Mouse (Mus musculus) testis, adult 2 months (tissue): Measurements from ENCODE around the gene Olfr287. TPM values are rescaled to one million over a fixed set of nuclear protein-coding genes. Genes with fewer than 3 reads are reported as not detected.

Source experiments
- H3K27ac ChIP-seq: fragments of 200-500 bp; 2 replicates; pipeline ENCODE4 v1.5.1; 2012; ENCODE audit warnings: low read depth, low read length; ENCODE audit not compliant: control insufficient read depth, insufficient read depth
- H3K27me3 ChIP-seq: fragments of 200-500 bp; 2 replicates; pipeline ENCODE4 v1.6.1; 2012; ENCODE audit warnings: mild to moderate bottlenecking, low read length, moderate library complexity; ENCODE audit not compliant: control insufficient read depth, insufficient read depth
- H3K36me3 ChIP-seq: fragments of 200-500 bp; 2 replicates; pipeline ENCODE4 v1.6.1; 2012; ENCODE audit warnings: mild to moderate bottlenecking, low read length; ENCODE audit not compliant: control insufficient read depth, insufficient read depth
- H3K4me1 ChIP-seq: fragments of 200-500 bp; 2 replicates; pipeline ENCODE4 v1.6.1; 2012; ENCODE audit warnings: low read length; ENCODE audit not compliant: control insufficient read depth, insufficient read depth
- H3K4me3 ChIP-seq: fragments of 200-500 bp; 2 replicates; pipeline ENCODE4 v1.5.1; 2012; ENCODE audit warnings: low read depth, mild to moderate bottlenecking, low read length, moderate library complexity, mixed read lengths; ENCODE audit not compliant: control insufficient read depth
- CTCF ChIP-seq: fragments of 200-500 bp; IDR thresholded peaks from 2 replicates; pipeline ENCODE4 v1.5.1; 2012; ENCODE audit warnings: low read depth, mild to moderate bottlenecking, inconsistent platforms, low read length, moderate library complexity; ENCODE audit not compliant: control insufficient read depth, insufficient read depth, insufficient replicate concordance
- POLR2A ChIP-seq: fragments of 200-500 bp; IDR thresholded peaks from 2 replicates; pipeline ENCODE4 v1.6.1; 2012; ENCODE audit warnings: low read depth, mild to moderate bottlenecking, inconsistent platforms, low read length, moderate library complexity; ENCODE audit not compliant: control insufficient read depth
- polyA plus RNA-seq: library from polyadenylated mRNA; depleted of rRNA; stranded (reverse); fragments of >200 nt; gene quantifications from 2 replicates; pipeline ENCODE4 v1.2.3, GENCODE M21; 2012

Olfr287 gene
- polyA plus RNA-seq, 1 experiment, result not detected

GRCm38 (mm10) chr15:98181856-98182570, 38.8 kb downstream of the Olfr287 start:
- no peaks in the 10 kb centered on the region; the same call in 1 of the 2 replicates for H3K27me3 ChIP-seq
- no peak for TF ChIP-seq CTCF
- H3K4me1 ChIP-seq, result peaks cover 15% of the 10 kb centered on the region
- no peak overlapping the region for H3K27ac ChIP-seq
- no peaks in the 10 kb centered on the region for H3K36me3 ChIP-seq
- no peak overlapping the region for H3K4me3 ChIP-seq

GRCm38 (mm10) chr15:98181132-98181711, 39.6 kb downstream of the Olfr287 start:
- no peaks in the 10 kb centered on the region; the same call in 1 of the 2 replicates for H3K27me3 ChIP-seq
- H3K36me3 ChIP-seq, result no peaks in the 10 kb centered on the region
- H3K27ac ChIP-seq, result peak overlapping the region; percentile 59
- peaks cover 15% of the 10 kb centered on the region for H3K4me1 ChIP-seq
- no peak; the same call in 1 of the 2 replicates for TF ChIP-seq POLR2A
- TF ChIP-seq CTCF, result peak; percentile 50; the same call in 1 of the 2 replicates
- H3K4me3 ChIP-seq, result peak overlapping the region; percentile 81

DNA sequence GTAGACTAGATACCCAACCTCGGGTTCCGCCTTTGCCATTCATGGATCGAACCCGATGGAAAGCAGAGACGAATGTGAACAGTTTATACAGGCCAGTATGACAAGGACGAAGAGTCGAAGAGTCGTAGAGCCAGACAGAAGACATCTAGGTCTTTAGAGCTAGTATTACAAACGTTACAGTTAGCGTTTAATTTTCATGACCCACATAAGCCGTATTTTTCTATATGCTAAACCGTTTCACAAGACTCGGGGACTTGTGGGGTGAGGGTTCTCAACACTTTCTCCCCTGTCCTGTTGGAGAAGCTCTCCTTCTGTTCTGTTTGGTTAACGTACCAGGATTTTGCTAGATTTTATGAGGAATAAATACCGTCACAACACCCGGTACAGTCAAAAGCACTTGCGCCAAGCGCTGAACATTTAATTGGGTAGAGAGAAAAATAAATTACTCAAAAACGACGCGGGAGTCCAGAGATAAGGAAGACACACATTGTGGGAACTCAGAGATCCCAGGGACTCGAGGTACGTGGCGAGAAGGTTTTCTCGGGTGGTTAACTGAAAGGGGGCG, 40.2 kb downstream of the Olfr287 start:
- Histone ChIP-seq H3K4me1 (peaks cover 15% of the 10 kb centered on the region), H3K36me3 (no peaks in the 10 kb centered on the region), H3K27ac (peak overlapping the region; percentile 59), H3K27me3 (no peaks in the 10 kb centered on the region; the same call in 1 of the 2 replicates), H3K4me3 (peak overlapping the region; percentile 81)
- TF ChIP-seq CTCF (no peak), POLR2A (no peak)

GRCm38 (mm10) chr15:98177320-98177719, 43.5 kb downstream of the Olfr287 start:
- H3K4me3 ChIP-seq, result no peak overlapping the region
- TF ChIP-seq CTCF (no peak), POLR2A (no peak)
- H3K27me3 ChIP-seq, result no peaks in the 10 kb centered on the region; the same call in 1 of the 2 replicates
- H3K4me1 ChIP-seq, result peaks cover 14% of the 10 kb centered on the region
- H3K27ac ChIP-seq, result no peak overlapping the region
- H3K36me3 ChIP-seq, result no peaks in the 10 kb centered on the region

DNA sequence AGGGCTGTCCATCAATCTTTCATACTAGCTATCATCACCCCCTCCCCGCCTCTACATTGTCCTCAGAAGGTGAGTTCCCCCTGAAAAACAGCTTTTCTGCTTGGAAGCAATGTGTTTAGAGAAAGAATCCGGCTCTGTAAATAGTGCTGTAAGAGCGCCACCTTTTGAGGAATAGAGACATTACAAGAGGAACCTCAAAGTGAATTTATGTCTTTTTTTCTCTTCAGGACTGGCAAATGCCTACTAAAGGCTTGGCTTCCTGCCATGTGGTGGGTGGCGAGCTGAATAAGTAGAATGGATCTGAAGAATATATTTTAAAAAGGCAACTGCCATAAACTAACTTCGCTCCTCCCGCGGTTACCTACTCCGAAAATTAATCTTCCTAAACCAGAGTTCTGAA, 47.0 kb downstream of the Olfr287 start:
- no peaks in the 10 kb centered on the region for H3K27me3 ChIP-seq
- no peak overlapping the region for H3K27ac ChIP-seq
- H3K4me1 ChIP-seq, result no peaks in the 10 kb centered on the region
- no peak overlapping the region for H3K4me3 ChIP-seq
- TF ChIP-seq POLR2A (no peak), CTCF (no peak)
- no peaks in the 10 kb centered on the region for H3K36me3 ChIP-seq

DNA sequence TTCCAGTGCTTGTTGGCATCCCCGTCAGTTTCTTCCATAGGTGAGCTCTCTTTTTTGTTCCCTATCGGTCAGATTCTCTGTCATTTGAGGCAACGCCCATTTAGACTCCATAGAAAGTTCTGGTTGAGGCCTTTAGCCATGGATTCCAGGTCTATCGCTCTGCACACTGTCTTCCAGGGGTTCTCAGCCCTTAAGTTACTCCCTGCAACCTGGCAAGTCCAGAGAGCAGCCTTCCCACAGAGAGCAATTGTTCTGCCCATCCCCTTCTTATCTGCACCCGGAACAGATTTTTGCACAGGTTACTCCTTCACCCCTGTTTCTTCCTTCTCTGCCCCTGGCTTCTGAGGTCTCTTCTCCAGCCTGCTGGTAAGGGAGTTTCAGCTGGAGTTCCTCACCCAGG, 48.7 kb downstream of the Olfr287 start:
- H3K27me3 ChIP-seq, result no peaks in the 10 kb centered on the region
- TF ChIP-seq POLR2A (no peak), CTCF (no peak)
- H3K4me3 ChIP-seq, result peak overlapping the region; percentile 12

DNA sequence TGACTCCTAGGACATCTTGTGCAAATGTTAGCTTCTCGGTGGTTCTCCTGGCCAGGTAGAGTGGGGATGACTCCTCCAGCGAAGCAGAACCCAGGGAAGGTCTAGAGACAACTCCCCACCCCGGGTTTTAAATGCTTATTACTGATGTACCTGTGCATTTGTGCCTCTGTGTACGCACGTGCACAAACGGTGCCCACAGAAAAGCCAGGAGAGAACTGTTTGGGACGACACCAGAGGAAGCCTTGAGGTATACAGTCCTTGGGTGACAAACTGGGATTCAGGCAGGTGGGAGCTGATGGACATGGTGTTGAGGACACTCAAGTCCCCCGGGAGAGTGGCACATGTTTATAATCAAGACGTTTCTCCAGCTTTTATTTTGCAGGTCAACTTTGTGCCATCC, 49.9 kb downstream of the Olfr287 start:
- H3K27me3 ChIP-seq, result no peaks in the 10 kb centered on the region
- no peak for TF ChIP-seq CTCF

More for the DNA sequence above, 48.7 kb downstream of the Olfr287 start:
- Histone ChIP-seq H3K36me3 (no peaks in the 10 kb centered on the region), H3K27ac (no peak overlapping the region), H3K4me1 (peaks cover 2% of the 10 kb centered on the region; the same call in 1 of the 2 replicates)

More for the DNA sequence above, 49.9 kb downstream of the Olfr287 start:
- Histone ChIP-seq H3K27ac (no peak overlapping the region), H3K4me1 (peaks cover 2% of the 10 kb centered on the region; the same call in 1 of the 2 replicates), H3K4me3 (peak overlapping the region; percentile 89), H3K36me3 (no peaks in the 10 kb centered on the region)
